Mouse (Mus musculus) heart, adult 9 months (tissue): Measurements from ENCODE around the gene Btbd18.

Source experiments
- DNase-seq, 2 experiments: peaks; one replicate each; pipeline ENCODE4 v3.0.0; 2022; ENCODE audit warnings: low spot score in 2 of 2

Gene Btbd18

DNA sequence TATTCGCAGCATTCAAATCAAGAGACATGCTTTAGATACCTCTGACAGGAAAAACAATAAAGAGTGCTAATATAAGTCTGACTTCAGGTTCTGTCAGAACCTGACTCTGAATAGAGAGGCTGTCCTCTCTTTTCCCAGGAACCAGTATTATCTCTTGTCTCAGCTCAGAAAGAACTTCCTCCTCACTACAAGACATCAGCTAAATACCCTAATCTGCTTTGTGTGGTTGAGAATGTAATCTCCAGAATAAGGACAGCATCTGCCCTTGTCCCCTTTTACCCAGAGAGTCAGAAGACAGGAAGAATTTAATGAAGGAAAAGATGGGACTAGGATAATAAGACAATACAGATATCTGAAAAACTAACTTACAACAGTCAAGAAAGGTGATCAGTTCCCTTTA is 44.6 kb downstream of the Btbd18 start:
- DNase-seq = no peak

- DNase-seq = no peak
These were observed 45.5 kb downstream of the Btbd18 start for GRCm38 (mm10) chr2:84704329-84704728.

- no peak for DNase-seq
These were observed 46.4 kb downstream of the Btbd18 start for GRCm38 (mm10) chr2:84705295-84705694.

- DNase-seq = no peak
These were observed 48.6 kb downstream of the Btbd18 start for GRCm38 (mm10) chr2:84707523-84707922.

- DNase-seq = no peak
These were observed 53.0 kb downstream of the Btbd18 start for GRCm38 (mm10) chr2:84711898-84712297.

DNA sequence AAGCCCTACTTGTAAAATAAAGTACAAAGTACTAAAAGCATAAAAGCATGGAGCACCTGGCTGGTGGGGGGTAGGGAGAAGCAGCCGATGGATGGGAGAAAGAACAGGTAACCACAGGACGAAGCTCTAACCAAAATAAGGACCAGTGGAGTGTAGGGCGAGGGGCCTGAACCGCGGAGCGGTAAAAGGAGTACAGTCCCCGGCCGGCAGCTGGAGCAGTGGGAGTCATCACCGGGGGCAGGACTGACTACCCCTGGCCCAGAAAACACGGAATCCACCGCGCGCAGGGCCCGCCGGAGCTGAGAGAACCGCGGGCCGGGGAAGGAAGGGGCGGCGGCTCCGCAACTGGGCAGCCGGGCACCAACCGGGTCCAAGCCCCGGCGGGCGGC is 55.5 kb downstream of the Btbd18 start:
- no peak for DNase-seq

- peak; percentile 98 for DNase-seq
These were observed 56.1 kb downstream of the Btbd18 start, which contains the start of gene Zdhhc5 for GRCm38 (mm10) chr2:84714811-84715561. TSS of gene Zdhhc5 (minus strand) at chr2:84715180.

DNA sequence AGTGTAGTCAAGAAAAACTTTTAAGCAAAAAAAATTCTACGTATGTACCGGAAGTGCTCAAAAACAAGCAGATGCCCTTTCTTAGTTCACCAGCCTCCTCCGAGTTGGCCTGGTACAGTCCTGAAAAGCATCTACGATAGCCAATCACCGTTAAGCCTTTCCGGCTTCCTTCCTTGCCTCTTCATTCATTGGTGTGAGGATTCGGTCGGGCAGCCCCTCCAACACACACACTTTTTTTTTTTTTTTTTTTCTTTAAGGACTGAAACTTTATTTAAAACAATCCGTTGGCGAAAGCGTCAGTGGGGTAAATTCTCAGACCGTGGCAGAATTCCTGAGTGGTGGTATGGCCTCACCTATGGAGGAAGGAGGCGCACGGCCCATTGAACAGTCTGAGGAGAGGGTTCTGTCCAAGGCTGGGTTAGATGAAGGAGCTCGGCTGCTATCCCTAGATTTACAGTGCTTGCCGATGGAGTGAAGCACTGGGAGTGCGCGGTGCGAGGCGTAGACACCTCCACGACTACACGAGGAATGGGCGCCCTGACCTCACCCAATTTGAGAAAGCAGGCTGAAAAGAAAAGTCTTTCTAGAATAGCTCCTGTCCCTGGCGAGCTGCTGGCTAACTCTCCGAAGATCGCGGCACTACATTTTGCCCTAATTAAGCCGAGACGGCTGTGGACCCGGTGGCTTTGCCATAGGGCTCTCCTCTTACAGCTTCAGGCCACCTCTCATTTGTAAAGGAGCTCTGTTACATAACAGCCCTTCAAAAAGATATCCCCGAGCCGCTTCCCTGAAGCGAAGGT is 56.9 kb downstream of the Btbd18 start:
- peak; percentile 74 to 97 for DNase-seq

- DNase-seq = no peak
These were observed 57.8 kb downstream of the Btbd18 start for GRCm38 (mm10) chr2:84716423-84717355.

DNA sequence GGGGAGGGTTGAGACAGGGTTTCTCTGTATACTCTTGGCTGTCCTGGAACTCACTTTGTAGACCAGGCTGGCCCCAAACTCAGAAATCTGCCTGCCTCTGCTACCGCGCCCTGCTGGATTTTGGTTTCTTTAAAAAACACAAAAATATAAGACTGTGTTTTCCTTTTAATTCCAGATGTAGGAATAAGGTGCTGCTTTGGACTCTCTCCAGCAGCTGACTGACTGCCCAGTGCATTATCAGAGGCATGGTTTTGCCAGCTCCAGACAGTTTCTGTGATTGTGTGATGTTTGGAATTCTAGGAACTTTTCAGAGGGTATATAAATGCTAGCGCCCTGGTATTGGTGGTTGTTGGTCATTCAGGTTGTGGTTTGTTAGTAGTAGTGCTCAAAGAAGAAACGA is 58.5 kb downstream of the Btbd18 start:
- DNase-seq = no peak
